Mouse (Mus musculus): ENCODE data around the gene Srek1ip1. TPM values are rescaled to one million over a fixed set of nuclear protein-coding genes. Genes with fewer than 3 reads are reported as not detected.
A peak's percentile ranks its signal among the peaks of the same experiment; 100 is the strongest.

The Srek1ip1 gene
- 10 to 100 TPM; 14.7 to 15.8 TPM for total RNA-seq (2021)
- long read RNA-seq, experiment 1, transcript Srek1ip1-201 (5 exons, 2,365 nt) = major isoform, 6 of 7 reads
- long read RNA-seq, experiment 1, partial matches to known transcripts = 0 of 7 reads
- long read RNA-seq, experiment 1, other reads (novel, unspliced or antisense) = 0 of 7 reads
- long read RNA-seq, experiment 2, transcript Srek1ip1-201 (5 exons, 2,365 nt) = major isoform, 8 of 10 reads
- long read RNA-seq, experiment 2, partial matches to known transcripts = 1 of 10 reads
- long read RNA-seq, experiment 2, other reads (novel, unspliced or antisense) = 1 of 10 reads

DNA sequence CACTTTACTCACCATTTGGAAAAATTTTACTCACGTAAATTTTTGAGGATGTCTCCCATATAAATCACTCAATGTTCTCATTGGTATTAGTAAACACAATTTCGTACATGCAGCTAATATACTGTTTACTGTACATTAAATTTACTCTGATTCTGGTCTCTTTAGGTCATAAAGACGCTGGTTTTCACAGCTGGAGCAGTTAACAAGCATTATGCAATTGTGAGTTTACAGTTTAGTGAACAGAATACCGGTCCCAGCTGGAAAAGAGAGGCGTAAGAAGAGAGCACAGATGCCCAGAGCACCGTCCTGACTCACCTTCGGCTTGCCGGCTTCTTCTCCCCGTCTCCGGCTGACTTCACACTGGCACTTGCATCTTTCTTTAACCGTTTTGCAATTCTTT is at the start of gene Srek1ip1:
Srek1ip1 (plus strand) TSS at position 301 of the 400 bp plus-strand sequence.
- DNase-seq (ENCODE audit: low spot score in 2 of 2) = no peak

DNA sequence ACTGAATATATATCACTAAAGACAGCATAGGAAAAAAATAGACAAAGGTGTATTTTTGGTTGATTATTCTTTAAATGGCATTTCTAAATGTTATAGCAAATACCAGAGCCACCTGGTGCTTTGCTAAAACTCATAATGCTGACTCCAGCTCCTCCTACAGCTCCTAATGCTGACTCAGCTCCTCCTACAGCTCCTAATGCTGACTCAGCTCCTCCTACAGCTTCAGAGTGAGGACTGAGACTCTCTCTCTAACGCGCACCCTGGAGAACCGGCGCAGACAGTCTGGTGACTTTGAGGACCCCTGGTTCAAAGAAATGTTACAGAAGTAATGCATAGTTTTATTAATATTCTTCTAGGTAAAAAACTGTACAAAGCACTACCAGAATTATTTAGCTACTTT is 49.4 kb upstream of the Srek1ip1 start:
- no peak for DNase-seq (ENCODE audit: low spot score in 2 of 2)

- no peak for DNase-seq (ENCODE audit: low spot score in 2 of 2)
Observed at GRCm38 (mm10) chr13:104747032-104747431, 45.3 kb upstream of the Srek1ip1 start.

- DNase-seq (ENCODE audit: low spot score in 2 of 2) = no peak
Observed at GRCm38 (mm10) chr13:104759381-104759780, 32.9 kb upstream of the Srek1ip1 start.

- DNase-seq (ENCODE audit: low spot score in 2 of 2) = no peak
Observed at GRCm38 (mm10) chr13:104762401-104762800, 29.9 kb upstream of the Srek1ip1 start.

- no peak for DNase-seq (ENCODE audit: low spot score in 2 of 2)
Observed at GRCm38 (mm10) chr13:104763193-104763592, 29.1 kb upstream of the Srek1ip1 start.

- no peak for DNase-seq (ENCODE audit: low spot score in 2 of 2)
Observed at GRCm38 (mm10) chr13:104779104-104779670, 13.1 kb upstream of the Srek1ip1 start.

DNA sequence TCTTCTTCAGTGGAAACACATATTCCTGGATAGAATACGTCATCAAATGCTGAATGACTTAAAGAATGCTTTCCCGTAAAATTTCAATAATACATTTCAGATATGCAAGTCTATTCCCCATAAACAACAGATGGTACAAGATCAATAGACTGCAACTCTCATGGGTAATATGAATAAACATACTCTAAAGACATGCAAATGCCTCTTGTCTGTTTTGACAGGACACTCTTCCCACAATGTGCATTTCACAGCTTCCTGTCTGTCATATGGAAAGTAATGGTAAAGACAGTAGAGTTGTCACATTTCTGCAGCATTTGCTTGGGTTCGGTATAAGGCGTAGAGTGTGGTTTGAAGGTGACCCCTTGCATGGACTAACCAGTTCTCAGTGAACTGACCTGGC is 5.0 kb upstream of the Srek1ip1 start:
- DNase-seq (ENCODE audit: low spot score in 2 of 2) = no peak

- no peak for DNase-seq (ENCODE audit: low spot score in 2 of 2)
Observed at GRCm38 (mm10) chr13:104789663-104790062, 2.6 kb upstream of the Srek1ip1 start.

DNA sequence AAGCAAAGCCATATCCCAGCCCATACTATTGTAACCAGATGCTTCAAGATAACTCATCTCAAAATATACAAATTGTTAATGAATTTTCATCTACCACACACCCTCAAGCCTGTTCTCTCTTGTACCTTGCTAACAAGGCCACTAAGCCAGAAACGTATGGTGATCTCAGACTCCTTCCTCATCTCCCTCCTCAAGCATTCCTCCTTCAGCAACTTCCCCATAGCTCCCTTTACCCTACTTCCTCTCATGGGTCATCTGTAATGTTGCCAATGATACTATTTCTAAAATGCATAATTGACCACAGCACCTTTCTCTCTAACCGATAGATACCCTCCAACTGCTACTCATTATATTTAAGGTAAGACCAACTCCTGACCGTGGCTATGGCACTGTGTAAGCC is 2.1 kb downstream of the Srek1ip1 start:
- no peak for DNase-seq (ENCODE audit: low spot score in 2 of 2)

- no peak for DNase-seq (ENCODE audit: low spot score in 2 of 2)
Observed at GRCm38 (mm10) chr13:104799067-104799466, 6.8 kb downstream of the Srek1ip1 start.

- no peak for DNase-seq (ENCODE audit: low spot score in 2 of 2)
Observed at GRCm38 (mm10) chr13:104799566-104800182, 7.4 kb downstream of the Srek1ip1 start.

DNA sequence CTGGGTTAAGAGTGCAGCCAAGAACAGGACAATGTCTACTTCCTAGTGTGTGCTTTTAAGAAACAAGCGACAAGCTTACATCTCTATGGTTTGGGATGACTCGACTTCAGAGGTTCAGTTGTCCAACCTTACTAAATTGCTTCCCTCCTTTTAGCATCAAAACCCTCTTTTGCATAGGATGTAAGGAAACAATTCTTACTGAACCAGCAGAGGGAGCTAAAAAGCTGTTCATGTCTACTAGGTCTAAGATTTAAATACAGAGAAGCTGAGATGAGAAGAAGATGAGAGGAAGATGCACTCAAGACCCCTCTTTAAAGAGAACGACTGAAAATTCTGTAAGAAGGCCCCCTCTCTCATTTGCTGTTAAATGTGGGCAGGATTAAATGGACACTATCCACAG is 13.4 kb downstream of the Srek1ip1 start:
- no peak for DNase-seq (ENCODE audit: low spot score in 2 of 2)

DNA sequence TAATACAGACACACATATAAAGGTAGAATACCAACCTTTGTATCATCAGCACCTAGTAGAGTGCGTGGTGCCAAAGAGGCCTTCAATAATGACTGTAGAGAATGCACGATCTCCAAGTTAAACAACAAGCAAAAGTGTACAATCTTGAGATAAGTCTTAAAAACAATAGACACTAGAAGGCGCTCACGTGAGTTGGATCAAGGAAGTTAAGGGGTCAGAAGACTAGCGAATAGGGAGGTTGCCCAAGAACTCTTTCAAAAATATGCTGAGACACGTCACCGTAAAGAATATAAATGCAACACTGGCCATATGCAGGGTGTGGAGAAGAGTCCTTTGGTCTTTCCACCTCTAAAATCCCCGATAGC is 24.0 kb downstream of the Srek1ip1 start:
- no peak for DNase-seq (ENCODE audit: low spot score in 2 of 2)

- DNase-seq (ENCODE audit: low spot score in 2 of 2) = peak; percentile 33 to 79
Observed at GRCm38 (mm10) chr13:104816635-104817571, 24.6 kb downstream of the Srek1ip1 start, which contains the start of gene Cwc27. Gene Cwc27, minus strand, starts transcription at chr13:104817142.

GRCm38 (mm10) chr13:104817696-104818095 is 25.4 kb downstream of the Srek1ip1 start:
- no peak for DNase-seq (ENCODE audit: low spot score in 2 of 2)

- no peak for DNase-seq (ENCODE audit: low spot score in 2 of 2)
Observed at GRCm38 (mm10) chr13:104821192-104821591, 28.9 kb downstream of the Srek1ip1 start.

GRCm38 (mm10) chr13:104821908-104822307 is 29.6 kb downstream of the Srek1ip1 start:
- DNase-seq (ENCODE audit: low spot score in 2 of 2) = no peak

- DNase-seq (ENCODE audit: low spot score in 2 of 2) = no peak
Observed at GRCm38 (mm10) chr13:104822411-104822838, 30.1 kb downstream of the Srek1ip1 start.

GRCm38 (mm10) chr13:104825470-104825869 is 33.2 kb downstream of the Srek1ip1 start:
- DNase-seq (ENCODE audit: low spot score in 2 of 2) = no peak

GRCm38 (mm10) chr13:104832811-104833210 is 40.5 kb downstream of the Srek1ip1 start:
- no peak for DNase-seq (ENCODE audit: low spot score in 2 of 2)

Measured in gastrocnemius, postnatal 4 days (tissue).